ENCODE assay signal across 8 mouse cellular contexts in the genomic region with DNA sequence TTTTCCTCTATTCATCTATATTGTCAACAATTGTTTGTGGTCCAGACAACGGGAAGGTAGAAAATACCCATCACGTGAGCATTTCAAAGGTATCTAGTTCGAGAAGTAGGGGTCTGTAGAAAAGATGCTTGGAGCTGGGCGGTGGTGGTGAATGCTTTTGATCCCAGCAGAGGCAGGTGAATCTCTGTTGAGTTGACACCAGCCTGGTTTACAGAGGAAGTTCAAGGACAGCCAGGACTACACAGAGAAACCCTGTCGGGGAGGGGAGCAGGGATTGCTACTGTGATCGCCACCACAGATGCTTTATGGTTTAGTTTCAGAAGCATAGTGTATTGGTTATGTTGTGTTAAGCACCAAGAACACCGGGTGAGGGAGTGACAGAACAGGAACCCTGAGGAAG. TPM values are rescaled to one million over a fixed set of nuclear protein-coding genes. Genes with fewer than 3 reads are reported as not detected.
DNase-seq lines count a peak whose midpoint lies in the region; ATAC-seq and TF ChIP-seq lines count a peak whose summit lies in the region.

No protein-coding gene starts in this region.

- intact Hi-C loops in gastrocnemius, adult 2 months (cut with DNase I), result no loop called here

- no peak for ATAC-seq in forebrain, embryonic 13.5 days
- no peak for ATAC-seq in liver, embryonic 13.5 days (ENCODE audit: low read depth)
- ATAC-seq in cerebellum, adult (ENCODE audit: insufficient number of reproducible peaks, low FRiP score, low TSS enrichment), result no peak

- DNase-seq in gastrocnemius, adult 2 months, result no peak
- no peak for DNase-seq in gastrocnemius, postnatal 25 days
- DNase-seq in 416B (ENCODE audit: low read depth), result peak; percentile 13
- DNase-seq in liver, embryonic 13.5 days, result no peak
- DNase-seq in B cell, adult 2 months, result no peak
- DNase-seq in testis, postnatal 10 days (ENCODE audit: low spot score), result no peak

- peak overlapping the region; percentile 91 for H3K9ac ChIP-seq in forebrain, embryonic 13.5 days
- H3K9ac ChIP-seq in liver, embryonic 13.5 days, result peak overlapping the region; percentile 91

- TF ChIP-seq CTCF in gastrocnemius, adult 2 months (IDR thresholded peaks at IDR 0.05), result no peak

- peak overlapping the region; percentile 89; the same call in 1 of the 2 replicates for H3K27ac ChIP-seq in gastrocnemius, adult 2 months
- H3K27ac ChIP-seq in forebrain, embryonic 13.5 days, result no peak overlapping the region
- H3K27ac ChIP-seq in liver, embryonic 13.5 days, result peak overlapping the region; percentile 68

- peak overlapping the region; percentile 98 for H3K4me2 ChIP-seq in forebrain, embryonic 13.5 days
- H3K4me2 ChIP-seq in liver, embryonic 13.5 days, result peak overlapping the region; percentile 90

- WGBS in forebrain, embryonic 13.5 days, result 21% methylated on average over 7 of the region's 7 CpGs
- 9% methylated on average over 7 of the region's 7 CpGs for WGBS in liver, embryonic 13.5 days (ENCODE audit: insufficient replicate concordance)

- peak overlapping the region; percentile 88 for H3K4me3 ChIP-seq in gastrocnemius, adult 2 months
- peak overlapping the region; percentile 84 for H3K4me3 ChIP-seq in forebrain, embryonic 13.5 days
- H3K4me3 ChIP-seq in liver, embryonic 13.5 days (replicated peaks), result peak overlapping the region; percentile 85

- peaks cover 27% of the 10 kb centered on the region for H3K4me1 ChIP-seq in forebrain, embryonic 13.5 days
- peaks cover 29% of the 10 kb centered on the region for H3K4me1 ChIP-seq in liver, embryonic 13.5 days (replicated peaks)

- peaks cover 28% of the 10 kb centered on the region for H3K36me3 ChIP-seq in forebrain, embryonic 13.5 days (ENCODE audit: poor library complexity, severe bottlenecking)
- H3K36me3 ChIP-seq in liver, embryonic 13.5 days, result peaks cover 30% of the 10 kb centered on the region

- H3K9me3 ChIP-seq in forebrain, embryonic 13.5 days (replicated peaks), result no peaks in the 10 kb centered on the region
- no peaks in the 10 kb centered on the region for H3K9me3 ChIP-seq in liver, embryonic 13.5 days (replicated peaks)

- H3K27me3 ChIP-seq in forebrain, embryonic 13.5 days, result no peaks in the 10 kb centered on the region
- no peaks in the 10 kb centered on the region for H3K27me3 ChIP-seq in liver, embryonic 13.5 days

RNA-seq across cellular contexts. Expression of gene Phkg2, which starts 1.0 kb away (rescaled TPM):
- total RNA-seq in gastrocnemius, adult 2 months (2021), result 10 to 100 TPM in 1 of 2 experiments, 1 to 10 TPM in 1; 8.3 to 10.8 TPM
- total RNA-seq in gastrocnemius, postnatal 25 days (2021), result 1 to 10 TPM; 8.2 to 9.4 TPM
- polyA plus RNA-seq in forebrain, embryonic 13.5 days (2015; fragmentation: Nextera tagmentation; extraction: Ambion mirVana), result 58.6 and 63.4 TPM in 2 replicates
- 19.3 and 20.2 TPM in 2 replicates for polyA plus RNA-seq in liver, embryonic 13.5 days (2015; fragmentation: Nextera tagmentation; extraction: Ambion mirVana)

RNA-seq across cellular contexts. Expression of gene Tmem265, which starts 12.9 kb away (rescaled TPM):
- total RNA-seq in gastrocnemius, adult 2 months (2021), result not detected
- total RNA-seq in gastrocnemius, postnatal 25 days (2021), result not detected
- 5.0 and 5.7 TPM in 2 replicates for polyA plus RNA-seq in forebrain, embryonic 13.5 days (2015; fragmentation: Nextera tagmentation; extraction: Ambion mirVana)
- 3.3 and 4.0 TPM in 2 replicates for polyA plus RNA-seq in liver, embryonic 13.5 days (2015; fragmentation: Nextera tagmentation; extraction: Ambion mirVana)

RNA-seq across cellular contexts. Expression of gene Ccdc189, which starts 14.3 kb away (rescaled TPM):
- total RNA-seq in gastrocnemius, adult 2 months (2021), result 1 to 10 TPM; 1.7 to 2.4 TPM
- 1 to 10 TPM; 2.1 to 4.5 TPM for total RNA-seq in gastrocnemius, postnatal 25 days (2021)
- polyA plus RNA-seq in forebrain, embryonic 13.5 days (2015; fragmentation: Nextera tagmentation; extraction: Ambion mirVana), result 13.8 and 15.6 TPM in 2 replicates
- 7.3 TPM in 2 replicates for polyA plus RNA-seq in liver, embryonic 13.5 days (2015; fragmentation: Nextera tagmentation; extraction: Ambion mirVana)

RNA-seq across cellular contexts. Expression of gene Rnf40, which starts 14.5 kb away (rescaled TPM):
- total RNA-seq in gastrocnemius, adult 2 months (2021), result 10 to 100 TPM; 33.3 to 34.6 TPM
- 10 to 100 TPM; 29.4 to 30.0 TPM for total RNA-seq in gastrocnemius, postnatal 25 days (2021)
- polyA plus RNA-seq in forebrain, embryonic 13.5 days (2015; fragmentation: Nextera tagmentation; extraction: Ambion mirVana), result 43.1 and 51.9 TPM in 2 replicates
- polyA plus RNA-seq in liver, embryonic 13.5 days (2015; fragmentation: Nextera tagmentation; extraction: Ambion mirVana), result 18.8 and 25.3 TPM in 2 replicates

RNA-seq across cellular contexts. Expression of gene Zfp629, which starts 41.5 kb away (rescaled TPM):
- total RNA-seq in gastrocnemius, adult 2 months (2021), result 1 to 10 TPM; 9.3 TPM
- total RNA-seq in gastrocnemius, postnatal 25 days (2021), result 1 to 10 TPM; 8.4 to 9.4 TPM
- 18.6 and 22.0 TPM in 2 replicates for polyA plus RNA-seq in forebrain, embryonic 13.5 days (2015; fragmentation: Nextera tagmentation; extraction: Ambion mirVana)
- 1.6 and 1.8 TPM in 2 replicates for polyA plus RNA-seq in liver, embryonic 13.5 days (2015; fragmentation: Nextera tagmentation; extraction: Ambion mirVana)
